Comparison of ENCODE assay signal across 21 mouse cellular contexts in genomic region chr4:74408731-74409130, GRCm38 (mm10).
"Had no signal": no experiment of that assay in that cellular context is flagged by ENCODE, and none has a peak within 500 bp of the region (broad histone marks: within the 10 kb centered on the region; RNA-seq: fewer than 3 reads in every experiment).

No protein-coding gene starts in this region.

- ATAC-seq: hindbrain, embryonic 16.5 days; hindbrain, postnatal 0 days; inflammation-experienced regulatory T-cells, adult 6 months; intestine, embryonic 15.5 days; intestine, embryonic 16.5 days; intestine, postnatal 0 days had no signal

- DNase-seq: heart, postnatal 10 days; heart, postnatal 14 days; heart, postnatal 36 days; heart, postnatal 4 days; kidney, adult 11 months; kidney, adult 18-20 months; kidney, adult 2 months; kidney, adult 8-10 months; kidney, adult 9 months; kidney, postnatal 10 days; kidney, postnatal 14 days; kidney, postnatal 25 days; kidney, postnatal 4 days; layer of hippocampus, adult 9-11 months; layer of hippocampus, postnatal 36 days had no signal
